Mouse (Mus musculus) lung, embryonic 16.5 days (tissue): ENCODE measurements around the gene Lsm4. TPM values are rescaled to one million over a fixed set of nuclear protein-coding genes. Genes with fewer than 3 reads are reported as not detected.
A peak's percentile ranks its signal among the peaks of the same experiment; 100 is the strongest.

Experiments
- ATAC-seq: fragments of 200-750 bp; cut with Nextera tagmentation; 2 replicates; pipeline ENCODE4 v1.8.0; 2017; ENCODE audit warnings: low read depth, mild to moderate bottlenecking, moderate library complexity
- H3K27ac ChIP-seq: fragments of 300-500 bp; sonication (generic); 2 replicates; pipeline ENCODE4 v1.5.1; 2014; ENCODE audit warnings: mild to moderate bottlenecking, control low read depth, low read length
- H3K27me3 ChIP-seq: fragments of 300-500 bp; sonication (generic); 2 replicates; pipeline ENCODE4 v1.6.1; 2014; ENCODE audit warnings: low read depth, low read length, mixed read lengths; ENCODE audit not compliant: control insufficient read depth, insufficient read depth
- H3K36me3 ChIP-seq: fragments of 300-500 bp; sonication (generic); 2 replicates; pipeline ENCODE4 v1.6.1; 2014; ENCODE audit warnings: low read length; ENCODE audit not compliant: control insufficient read depth, insufficient read depth
- H3K4me1 ChIP-seq: fragments of 300-500 bp; sonication (generic); replicated peaks from 2 replicates; pipeline ENCODE4 v1.6.1; 2014; ENCODE audit warnings: low read length, mixed read lengths; ENCODE audit not compliant: control insufficient read depth, insufficient read depth
- H3K4me2 ChIP-seq: fragments of 300-500 bp; sonication (generic); 2 replicates; pipeline ENCODE4 v1.6.1; 2014; ENCODE audit warnings: low read depth, low read length, control low read depth
- H3K4me3 ChIP-seq: fragments of 300-500 bp; sonication (generic); 2 replicates; pipeline ENCODE4 v1.5.1; 2014; ENCODE audit warnings: mild to moderate bottlenecking, low read length, control low read depth
- H3K9ac ChIP-seq: fragments of 300-500 bp; sonication (generic); 2 replicates; pipeline ENCODE4 v1.6.1; 2014; ENCODE audit warnings: low read length, control low read depth
- H3K9me3 ChIP-seq: fragments of 300-500 bp; sonication (generic); 2 replicates; pipeline ENCODE4 v1.6.1; 2016; ENCODE audit warnings: low read length; ENCODE audit not compliant: control insufficient read depth
- WGBS: fragments of 180-500 bp; shearing (Covaris S2); extraction: QIAGEN DNeasy Blood & Tissue Kit; methylation state at CpG from one replicate; pipeline ENCODE4 v1.1.7; 2014; 5-methylcytosine and 5-hydroxymethylcytosine counted together
- polyA plus RNA-seq: library from polyadenylated mRNA; unstranded; fragments of >200 nt; fragmentation: Nextera tagmentation; extraction: Ambion mirVana; gene quantifications from 2 replicates; pipeline ENCODE4 v1.2.1, GENCODE M21; 2015

Lsm4 gene
- polyA plus RNA-seq, 1 experiment from 2014 or later, result 214 TPM

DNA sequence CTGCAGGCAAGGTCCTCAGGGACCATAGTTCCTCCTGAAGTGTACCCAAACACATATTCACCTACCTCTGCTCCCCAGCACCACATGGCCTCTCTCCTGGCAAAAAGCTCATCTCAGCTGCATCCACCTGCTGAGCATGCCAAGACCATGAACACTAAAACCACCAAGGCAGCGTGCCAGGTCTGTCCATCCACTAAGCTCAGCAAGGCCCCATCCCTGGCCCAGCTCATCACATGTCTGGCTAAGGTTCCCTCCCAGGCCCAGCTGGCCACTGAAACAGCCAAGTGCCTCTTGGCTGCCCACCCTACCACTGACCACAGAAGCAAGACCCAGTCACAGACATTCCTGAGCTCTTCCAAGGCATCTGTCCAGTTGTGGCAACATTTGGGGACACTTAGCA lies 37.2 kb downstream of the Lsm4 start:
- Histone ChIP-seq H3K4me2 (no peak overlapping the region), H3K9me3 (no peaks in the 10 kb centered on the region), H3K36me3 (no peaks in the 10 kb centered on the region), H3K4me3 (no peak overlapping the region), H3K4me1 (no peaks in the 10 kb centered on the region), H3K27ac (no peak overlapping the region), H3K9ac (no peak overlapping the region), H3K27me3 (no peaks in the 10 kb centered on the region)
- ATAC-seq, result no peak
- 77% methylated on average over 1 of the region's 1 CpGs for WGBS

DNA sequence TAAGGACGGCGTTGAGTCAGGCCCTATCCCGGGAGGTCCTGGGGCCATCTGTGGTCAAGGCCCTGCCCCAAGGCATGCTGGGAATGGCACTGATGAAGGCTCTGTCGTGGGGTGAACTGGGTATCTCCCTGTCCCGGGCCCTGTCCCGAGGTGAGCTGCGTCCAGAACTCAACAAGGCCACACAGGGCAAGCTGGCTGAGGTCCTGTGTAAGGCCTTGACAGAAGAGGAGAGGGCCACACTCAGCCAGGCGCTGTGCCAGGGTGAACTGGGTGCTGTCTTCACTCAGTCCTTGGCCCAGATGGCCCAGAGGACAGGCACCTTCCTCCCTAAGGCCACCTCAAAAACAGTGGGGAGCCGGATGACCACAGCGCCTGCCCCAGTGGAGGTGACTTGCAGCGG lies 38.0 kb downstream of the Lsm4 start:
- Histone ChIP-seq H3K36me3 (no peaks in the 10 kb centered on the region), H3K4me3 (no peak overlapping the region), H3K27ac (no peak overlapping the region), H3K9ac (no peak overlapping the region), H3K4me1 (no peaks in the 10 kb centered on the region), H3K27me3 (no peaks in the 10 kb centered on the region), H3K9me3 (no peaks in the 10 kb centered on the region), H3K4me2 (no peak overlapping the region)
- WGBS, result 81% methylated on average over 11 of the region's 11 CpGs
- no peak for ATAC-seq

DNA sequence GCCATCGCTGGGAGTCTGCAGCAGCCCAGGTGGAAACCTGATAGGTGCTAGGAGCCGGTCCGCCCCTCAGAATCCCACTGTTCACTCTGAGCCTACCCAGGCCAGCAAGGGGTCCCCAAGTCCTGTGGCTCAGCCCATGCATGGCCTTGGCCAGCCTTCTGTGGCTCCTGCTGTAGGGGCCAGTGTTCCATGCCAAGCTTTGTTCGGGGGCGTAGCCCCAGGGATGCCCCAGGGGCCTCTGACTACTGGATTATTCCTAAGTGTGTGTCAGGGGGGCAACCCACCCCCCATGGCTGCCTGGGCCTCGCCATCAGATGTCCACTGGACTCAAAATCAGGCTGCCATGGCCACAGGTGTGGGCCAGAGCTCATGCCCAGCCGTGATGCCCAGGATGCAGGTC lies 40.9 kb downstream of the Lsm4 start:
- Histone ChIP-seq H3K27ac (no peak overlapping the region), H3K9me3 (no peaks in the 10 kb centered on the region), H3K27me3 (no peaks in the 10 kb centered on the region), H3K9ac (no peak overlapping the region), H3K4me3 (no peak overlapping the region), H3K4me1 (no peaks in the 10 kb centered on the region), H3K4me2 (no peak overlapping the region), H3K36me3 (no peaks in the 10 kb centered on the region)
- ATAC-seq, result no peak
- WGBS, result 75% methylated on average over 7 of the region's 7 CpGs

DNA sequence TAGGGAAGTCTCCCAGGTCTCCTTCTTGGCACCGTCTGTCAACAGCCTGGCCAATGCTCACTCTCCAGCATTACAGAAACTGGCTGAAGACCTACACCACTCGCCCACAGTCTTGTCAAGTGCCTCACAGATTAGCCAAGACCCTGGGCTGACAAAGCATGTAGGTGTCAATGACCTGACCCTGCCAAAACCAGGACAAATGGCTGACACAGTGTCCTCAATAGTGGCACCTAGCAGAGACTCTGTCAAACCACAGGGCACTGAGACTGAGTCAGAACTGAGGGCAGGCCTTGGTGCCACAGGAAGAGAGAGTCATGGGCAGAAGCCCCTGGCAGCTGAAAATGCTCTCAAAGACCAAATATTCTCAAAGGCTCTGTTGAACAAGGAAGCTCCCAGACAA lies 42.0 kb downstream of the Lsm4 start:
- Histone ChIP-seq H3K9ac (no peak overlapping the region), H3K27ac (no peak overlapping the region), H3K36me3 (no peaks in the 10 kb centered on the region), H3K4me1 (no peaks in the 10 kb centered on the region), H3K27me3 (peaks cover 3% of the 10 kb centered on the region; the same call in 1 of the 2 replicates), H3K4me2 (no peak overlapping the region), H3K9me3 (no peaks in the 10 kb centered on the region), H3K4me3 (no peak overlapping the region)
- no peak for ATAC-seq
- 56% methylated on average over 2 of the region's 2 CpGs for WGBS

DNA sequence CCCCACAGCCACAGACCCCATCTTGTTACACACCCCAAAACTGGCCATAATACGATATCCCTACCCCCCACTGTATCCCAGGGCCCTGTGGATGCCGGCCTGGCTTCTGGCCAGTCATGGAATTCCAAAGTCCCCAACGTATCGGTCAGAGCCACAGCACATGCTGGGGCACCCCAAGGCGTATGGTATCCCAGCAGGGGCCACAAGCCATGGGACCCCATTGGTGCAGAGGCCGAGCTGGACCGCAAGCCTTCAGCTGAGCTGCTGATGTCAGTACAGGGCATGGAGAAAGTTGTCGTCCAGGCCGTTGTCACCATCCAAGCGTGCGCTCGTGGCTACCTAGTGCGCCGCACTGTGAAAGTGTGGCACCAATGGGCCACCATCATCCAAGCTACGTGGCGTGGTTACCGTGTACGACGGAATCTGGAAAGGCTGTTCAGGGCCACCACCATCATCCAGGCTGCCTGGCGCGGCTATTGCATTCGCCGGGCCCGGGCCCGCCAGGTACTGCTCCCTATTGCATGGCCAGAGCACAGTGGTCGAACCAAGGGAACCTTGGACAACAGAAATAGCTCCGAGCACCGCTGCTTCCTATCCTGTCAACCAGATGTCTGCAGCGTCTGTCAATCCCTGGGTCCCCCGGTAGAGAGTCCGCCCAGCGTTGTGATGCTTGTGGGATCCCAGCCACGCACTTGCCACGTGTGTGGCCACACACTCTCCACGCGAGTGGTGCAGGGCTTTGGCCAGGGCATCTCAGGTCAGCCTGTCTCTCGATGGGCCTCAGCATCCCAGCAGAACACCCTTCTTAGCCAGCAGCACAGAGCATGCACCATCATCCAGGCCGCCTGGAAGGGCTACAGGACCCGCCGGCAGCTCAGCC lies 43.7 kb downstream of the Lsm4 start:
- Histone ChIP-seq H3K4me1 (no peaks in the 10 kb centered on the region), H3K4me3 (no peak overlapping the region), H3K9me3 (no peaks in the 10 kb centered on the region), H3K9ac (no peak overlapping the region), H3K4me2 (no peak overlapping the region), H3K36me3 (no peaks in the 10 kb centered on the region), H3K27ac (no peak overlapping the region), H3K27me3 (peaks cover 3% of the 10 kb centered on the region; the same call in 1 of the 2 replicates)
- no peak for ATAC-seq
- 77% methylated on average over 40 of the region's 40 CpGs for WGBS

DNA sequence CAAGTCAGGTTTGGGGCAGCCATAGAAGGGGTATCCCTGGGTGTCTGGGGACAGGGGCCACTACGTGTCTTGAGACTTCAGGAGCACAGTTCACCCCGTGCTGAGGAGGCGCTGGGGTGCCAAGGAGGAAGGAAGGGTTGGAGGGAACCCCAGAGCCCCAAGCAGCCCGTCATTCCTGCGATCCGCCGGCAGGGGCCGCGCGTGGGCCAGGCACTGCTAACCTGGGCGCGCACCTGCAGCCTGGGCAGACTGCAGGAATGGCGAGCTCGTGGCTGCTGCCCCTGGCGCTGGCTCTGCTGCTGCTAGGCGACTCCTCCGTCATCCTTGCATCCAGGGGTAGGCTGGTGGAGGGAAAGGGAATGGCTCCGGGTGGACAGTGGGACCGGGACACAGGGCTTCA lies 45.2 kb downstream of the Lsm4 start, which contains the start of gene Gm3336:
Gm3336 (plus strand) TSS at position 247 of the 400 bp plus-strand sequence.
- Histone ChIP-seq H3K9me3 (no peaks in the 10 kb centered on the region), H3K4me1 (no peaks in the 10 kb centered on the region), H3K27ac (no peak within 1 kb of the TSS), H3K4me2 (no peak within 1 kb of the TSS), H3K36me3 (no peaks in the 10 kb centered on the region), H3K27me3 (peaks cover 3% of the 10 kb centered on the region; the same call in 1 of the 2 replicates), H3K9ac (no peak within 1 kb of the TSS), H3K4me3 (no peak within 1 kb of the TSS)
- 2% methylated on average over 18 of the region's 19 CpGs for WGBS
- ATAC-seq, result peak; percentile 37; the same call in 1 of the 2 replicates

DNA sequence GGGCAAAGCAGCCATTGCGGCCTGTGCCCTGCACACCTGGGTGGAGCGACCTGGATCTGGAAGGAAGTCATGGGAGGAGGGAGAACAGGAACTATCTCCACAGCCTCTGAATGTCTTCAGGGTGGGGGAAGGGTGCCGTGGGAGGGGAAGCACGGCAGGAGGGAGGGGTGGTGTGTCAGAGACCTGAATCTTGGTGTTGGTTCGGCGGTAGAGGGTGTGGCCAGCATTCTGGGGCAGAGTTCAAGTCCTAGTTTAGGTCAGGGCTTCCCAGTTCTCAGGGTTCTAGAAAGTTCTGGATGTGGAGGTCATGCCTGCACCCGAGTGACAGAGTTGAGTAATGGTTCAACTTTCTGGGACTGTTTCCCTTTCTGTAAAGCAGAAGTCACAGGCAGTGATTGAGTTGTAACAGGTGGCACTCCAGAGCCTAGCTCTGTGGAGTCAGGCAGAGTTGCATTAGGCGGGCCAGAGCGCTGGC lies 46.8 kb downstream of the Lsm4 start:
- Histone ChIP-seq H3K4me3 (no peak overlapping the region), H3K9me3 (no peaks in the 10 kb centered on the region), H3K27me3 (peaks cover 3% of the 10 kb centered on the region; the same call in 1 of the 2 replicates), H3K9ac (no peak overlapping the region), H3K27ac (no peak overlapping the region), H3K36me3 (no peaks in the 10 kb centered on the region), H3K4me2 (no peak overlapping the region), H3K4me1 (no peaks in the 10 kb centered on the region; the same call in 1 of the 2 replicates)
- WGBS, result 46% methylated on average over 9 of the region's 9 CpGs
- ATAC-seq, result no peak

DNA sequence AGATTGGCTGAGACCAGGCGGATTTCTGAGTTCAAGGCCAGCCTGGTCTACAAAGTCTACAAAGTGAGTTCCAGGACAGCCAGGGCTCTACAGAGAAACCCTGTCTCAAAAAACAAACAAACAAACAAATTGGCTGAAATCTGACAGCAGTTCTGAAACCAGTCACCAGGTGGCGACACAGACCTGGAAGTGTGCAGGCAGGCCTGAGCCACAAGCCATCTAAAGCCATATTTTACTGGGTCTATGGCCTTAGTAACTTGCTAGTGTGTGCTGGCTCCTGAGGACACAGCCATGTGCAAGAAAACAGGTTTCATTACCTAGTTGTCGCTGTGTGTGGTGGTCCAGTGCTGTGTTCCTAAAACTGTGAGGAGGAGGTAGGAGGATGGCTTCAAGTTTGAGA lies 47.7 kb downstream of the Lsm4 start:
- no peaks in the 10 kb centered on the region; the same call in 1 of the 2 replicates for H3K4me1 ChIP-seq
- H3K27me3 ChIP-seq, result peaks cover 3% of the 10 kb centered on the region; the same call in 1 of the 2 replicates
- 0 out of 2 replicates have a peak, but pooled peaks have one; percentile 24 for ATAC-seq
- WGBS, result 4% methylated on average over 3 of the region's 3 CpGs
- H3K27ac ChIP-seq, result no peak overlapping the region
- no peak overlapping the region for H3K4me3 ChIP-seq
- H3K4me2 ChIP-seq, result no peak overlapping the region
- H3K9ac ChIP-seq, result no peak overlapping the region
- no peaks in the 10 kb centered on the region for H3K9me3 ChIP-seq
- H3K36me3 ChIP-seq, result no peaks in the 10 kb centered on the region

DNA sequence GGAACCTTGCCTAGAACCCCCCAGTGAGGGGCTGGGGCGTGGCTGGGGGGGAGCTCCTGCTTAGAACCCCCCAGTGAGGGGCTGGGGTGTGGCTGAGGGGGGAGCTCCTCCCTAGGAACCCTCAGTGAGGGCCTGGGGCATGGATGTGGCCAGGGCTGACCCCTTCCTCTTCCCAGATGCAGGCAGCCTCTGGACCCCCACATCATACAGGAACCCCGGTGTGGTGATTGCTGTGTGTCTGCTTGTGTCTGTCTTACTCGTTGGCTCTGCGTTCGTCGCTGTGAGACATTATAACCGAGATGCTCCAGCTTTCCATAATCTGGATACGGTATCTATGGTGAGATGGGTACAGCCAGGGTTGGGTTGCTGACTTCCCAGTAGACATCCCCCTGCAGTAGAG lies 48.6 kb downstream of the Lsm4 start:
- Histone ChIP-seq H3K27ac (no peak overlapping the region), H3K4me3 (no peak overlapping the region), H3K36me3 (no peaks in the 10 kb centered on the region), H3K9ac (no peak overlapping the region), H3K9me3 (no peaks in the 10 kb centered on the region), H3K27me3 (peaks cover 7% of the 10 kb centered on the region; the same call in 1 of the 2 replicates), H3K4me2 (no peak overlapping the region), H3K4me1 (no peaks in the 10 kb centered on the region; the same call in 1 of the 2 replicates)
- ATAC-seq, result no peak
- WGBS, result 78% methylated on average over 8 of the region's 8 CpGs
